Mouse (Mus musculus): Measurements from ENCODE around the gene Nek6. TPM values are rescaled to one million over a fixed set of nuclear protein-coding genes. Genes with fewer than 3 reads are reported as not detected.

Gene Nek6
- polyA plus RNA-seq, 1 experiment, result 17.2 TPM

DNA sequence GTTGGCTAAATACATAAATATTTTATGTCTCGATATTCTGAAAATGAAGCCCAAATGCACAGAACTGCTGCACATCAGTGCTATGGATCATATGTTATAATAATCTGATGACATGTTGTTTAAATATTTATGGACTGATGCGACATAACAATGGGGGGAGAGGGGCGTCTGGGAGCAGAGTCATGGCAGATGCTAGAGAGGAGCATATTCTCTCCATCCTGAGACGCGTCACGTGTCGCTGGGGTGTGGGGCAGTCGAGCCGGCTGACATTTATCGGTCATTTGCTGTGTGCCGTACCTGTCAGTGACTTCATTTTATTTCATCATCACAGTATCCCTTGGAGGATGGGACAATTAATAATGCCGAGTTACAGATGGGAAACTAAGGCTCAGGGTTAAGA lies 10.2 kb downstream of the Nek6 start:
- Histone ChIP-seq H3K27ac (ENCODE audit: control insufficient read depth, insufficient read depth, low read length) (no peak overlapping the region), H3K27me3 (ENCODE audit: control insufficient read depth, insufficient read depth, low read length) (no peaks in the 10 kb centered on the region), H3K4me3 (ENCODE audit: control insufficient read depth, insufficient read depth, low read length) (no peak overlapping the region), H3K36me3 (ENCODE audit: control insufficient read depth, insufficient read depth, low read length) (no peaks in the 10 kb centered on the region), H3K4me1 (replicated peaks; ENCODE audit: control insufficient read depth, insufficient read depth, low read length) (no peaks in the 10 kb centered on the region)
- no peak for DNase-seq
- 94% methylated on average over 12 of the region's 12 CpGs for WGBS
- no peak for TF ChIP-seq POLR2A (IDR thresholded peaks at IDR 0.05; ENCODE audit: control insufficient read depth, extremely low read depth, insufficient read depth, low read length, poor library complexity)
- no peak for TF ChIP-seq CTCF (IDR thresholded peaks at IDR 0.05; ENCODE audit: borderline replicate concordance, control insufficient read depth, extremely low read depth, insufficient read depth, low read length, poor library complexity)

- no peak overlapping the region for H3K27ac ChIP-seq (ENCODE audit: control insufficient read depth, insufficient read depth, low read length)
- H3K4me1 ChIP-seq (replicated peaks; ENCODE audit: control insufficient read depth, insufficient read depth, low read length), result no peaks in the 10 kb centered on the region
- no peak overlapping the region for H3K4me3 ChIP-seq (ENCODE audit: control insufficient read depth, insufficient read depth, low read length)
- H3K27me3 ChIP-seq (ENCODE audit: control insufficient read depth, insufficient read depth, low read length), result no peaks in the 10 kb centered on the region
- 85% methylated on average over 2 of the region's 2 CpGs for WGBS
- H3K36me3 ChIP-seq (ENCODE audit: control insufficient read depth, insufficient read depth, low read length), result no peaks in the 10 kb centered on the region
- TF ChIP-seq POLR2A (IDR thresholded peaks at IDR 0.05; ENCODE audit: control insufficient read depth, extremely low read depth, insufficient read depth, low read length, poor library complexity) (no peak), CTCF (IDR thresholded peaks at IDR 0.05; ENCODE audit: borderline replicate concordance, control insufficient read depth, extremely low read depth, insufficient read depth, low read length, poor library complexity) (no peak)
- no peak for DNase-seq
These were observed 10.9 kb downstream of the Nek6 start for GRCm38 (mm10) chr2:38522354-38522753.

DNA sequence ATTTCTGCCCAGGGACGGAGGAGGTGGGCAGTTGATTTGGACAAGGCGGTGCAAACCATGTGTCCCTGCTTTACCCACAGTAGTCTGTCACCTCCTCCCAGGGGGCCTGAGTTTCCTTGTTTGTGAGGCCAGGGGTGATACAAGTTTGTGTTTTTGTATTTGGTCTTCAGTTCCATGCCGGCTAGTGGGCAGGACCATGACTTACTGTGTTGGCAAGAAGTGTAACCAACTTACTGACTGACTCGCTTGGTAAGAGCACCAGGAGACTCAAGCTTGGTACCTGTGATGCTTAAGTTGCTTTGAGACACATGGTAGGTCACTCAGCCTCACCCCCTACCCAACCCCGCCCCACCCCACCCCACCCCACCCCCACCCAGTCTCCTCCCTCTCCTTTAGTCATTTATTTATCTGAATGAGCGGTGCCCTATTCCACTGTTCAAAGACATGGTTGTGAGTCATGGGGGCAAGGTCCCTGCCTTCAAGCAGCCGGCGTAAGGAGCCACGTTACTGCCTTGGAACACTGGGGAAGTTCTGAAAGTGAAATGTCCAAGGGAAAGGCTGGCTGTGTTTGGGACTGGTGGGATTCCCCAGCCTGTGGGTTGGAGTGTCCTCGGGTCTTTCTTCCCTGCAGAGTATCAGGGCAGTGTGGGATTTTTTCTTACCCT lies 12.5 kb downstream of the Nek6 start:
- Histone ChIP-seq H3K27me3 (ENCODE audit: control insufficient read depth, insufficient read depth, low read length) (no peaks in the 10 kb centered on the region), H3K36me3 (ENCODE audit: control insufficient read depth, insufficient read depth, low read length) (no peaks in the 10 kb centered on the region), H3K4me3 (ENCODE audit: control insufficient read depth, insufficient read depth, low read length) (no peak overlapping the region), H3K27ac (ENCODE audit: control insufficient read depth, insufficient read depth, low read length) (no peak overlapping the region), H3K4me1 (replicated peaks; ENCODE audit: control insufficient read depth, insufficient read depth, low read length) (no peaks in the 10 kb centered on the region)
- TF ChIP-seq POLR2A (IDR thresholded peaks at IDR 0.05; ENCODE audit: control insufficient read depth, extremely low read depth, insufficient read depth, low read length, poor library complexity) (no peak), CTCF (IDR thresholded peaks at IDR 0.05; ENCODE audit: borderline replicate concordance, control insufficient read depth, extremely low read depth, insufficient read depth, low read length, poor library complexity) (no peak)
- DNase-seq, result no peak
- 96% methylated on average over 10 of the region's 10 CpGs for whole genome bisulfite sequencing

DNA sequence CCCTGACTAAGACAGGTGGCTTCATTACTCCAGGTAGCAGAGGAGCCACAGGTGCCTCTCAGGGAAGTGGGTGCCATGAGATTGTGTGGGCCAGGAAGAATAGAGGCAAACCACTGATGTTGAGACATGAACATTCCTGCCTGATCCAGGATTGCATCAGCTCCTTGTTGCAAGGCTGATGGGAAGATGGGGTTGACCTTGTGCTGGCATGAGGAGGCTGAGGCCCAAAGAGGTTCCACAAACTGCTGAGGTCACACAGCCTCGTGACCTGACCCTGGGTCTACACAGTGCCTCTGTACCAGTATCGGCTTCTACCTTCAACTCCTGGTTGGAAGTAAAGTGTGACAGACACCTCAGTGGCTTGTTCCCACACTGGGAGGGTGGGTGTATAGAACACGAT lies 13.6 kb downstream of the Nek6 start:
- Histone ChIP-seq H3K27me3 (ENCODE audit: control insufficient read depth, insufficient read depth, low read length) (no peaks in the 10 kb centered on the region), H3K36me3 (ENCODE audit: control insufficient read depth, insufficient read depth, low read length) (no peaks in the 10 kb centered on the region), H3K4me3 (ENCODE audit: control insufficient read depth, insufficient read depth, low read length) (no peak overlapping the region), H3K27ac (ENCODE audit: control insufficient read depth, insufficient read depth, low read length) (no peak overlapping the region), H3K4me1 (replicated peaks; ENCODE audit: control insufficient read depth, insufficient read depth, low read length) (no peaks in the 10 kb centered on the region)
- DNase-seq, result no peak
- no peak for TF ChIP-seq CTCF (IDR thresholded peaks at IDR 0.05; ENCODE audit: borderline replicate concordance, control insufficient read depth, extremely low read depth, insufficient read depth, low read length, poor library complexity)
- WGBS, result 84% methylated on average over 3 of the region's 3 CpGs

GRCm38 (mm10) chr2:38529582-38530152 lies 18.2 kb downstream of the Nek6 start:
- Histone ChIP-seq H3K4me3 (ENCODE audit: control insufficient read depth, insufficient read depth, low read length) (no peak overlapping the region), H3K27ac (ENCODE audit: control insufficient read depth, insufficient read depth, low read length) (no peak overlapping the region), H3K4me1 (replicated peaks; ENCODE audit: control insufficient read depth, insufficient read depth, low read length) (no peaks in the 10 kb centered on the region), H3K27me3 (ENCODE audit: control insufficient read depth, insufficient read depth, low read length) (no peaks in the 10 kb centered on the region), H3K36me3 (ENCODE audit: control insufficient read depth, insufficient read depth, low read length) (no peaks in the 10 kb centered on the region)
- 93% methylated on average over 14 of the region's 14 CpGs for WGBS
- DNase-seq, result no peak
- TF ChIP-seq CTCF (IDR thresholded peaks at IDR 0.05; ENCODE audit: borderline replicate concordance, control insufficient read depth, extremely low read depth, insufficient read depth, low read length, poor library complexity), result no peak
- TF ChIP-seq POLR2A (IDR thresholded peaks at IDR 0.05; ENCODE audit: control insufficient read depth, extremely low read depth, insufficient read depth, low read length, poor library complexity), result no peak

- no peaks in the 10 kb centered on the region; the same call in 1 of the 2 replicates for H3K4me1 ChIP-seq (replicated peaks; ENCODE audit: control insufficient read depth, insufficient read depth, low read length)
- WGBS, result 38% methylated on average over 6 of the region's 6 CpGs
- no peak for DNase-seq
These were observed 19.5 kb downstream of the Nek6 start for GRCm38 (mm10) chr2:38530955-38531381.

More at GRCm38 (mm10) chr2:38530955-38531381, 19.5 kb downstream of the Nek6 start:
- TF ChIP-seq POLR2A (IDR thresholded peaks at IDR 0.05; ENCODE audit: control insufficient read depth, extremely low read depth, insufficient read depth, low read length, poor library complexity) (no peak), CTCF (IDR thresholded peaks at IDR 0.05; ENCODE audit: borderline replicate concordance, control insufficient read depth, extremely low read depth, insufficient read depth, low read length, poor library complexity) (no peak)
- Histone ChIP-seq H3K27me3 (ENCODE audit: control insufficient read depth, insufficient read depth, low read length) (no peaks in the 10 kb centered on the region), H3K36me3 (ENCODE audit: control insufficient read depth, insufficient read depth, low read length) (no peaks in the 10 kb centered on the region), H3K4me3 (ENCODE audit: control insufficient read depth, insufficient read depth, low read length) (no peak overlapping the region), H3K27ac (ENCODE audit: control insufficient read depth, insufficient read depth, low read length) (no peak overlapping the region)

All from thymus, adult 2 months (tissue).